Mouse (Mus musculus) CH12.LX (cell line): Measurements from ENCODE around the gene Frmd5. TPM values are rescaled to one million over a fixed set of nuclear protein-coding genes. Genes with fewer than 3 reads are reported as not detected.

Experiments used
- DNase-seq: peaks from one replicate; pipeline ENCODE4 v3.0.0-alpha.2; 2013; ENCODE audit errors: extremely low read depth
- H3K27ac ChIP-seq: 2 replicates; pipeline ENCODE4 v1.5.1; 2012; ENCODE audit warnings: low read depth, mild to moderate bottlenecking, control low read depth, moderate library complexity; ENCODE audit not compliant: insufficient read depth
- H3K27me3 ChIP-seq: replicated peaks from 2 replicates; pipeline ENCODE3; 2012; ENCODE audit warnings: inconsistent platforms
- H3K36me3 ChIP-seq, 2 experiments: replicated peaks in 1 of 2; 2 replicates each; pipeline versions ENCODE3 to v1.6.1; 2012; ENCODE audit warnings: inconsistent platforms in 1 of 2, low read length in 1 of 2, mild to moderate bottlenecking in 1 of 2, mixed read lengths in 1 of 2, moderate library complexity in 1 of 2; ENCODE audit not compliant: control insufficient read depth in 1 of 2, insufficient read depth in 1 of 2
- H3K4me1 ChIP-seq, 2 experiments: 2 replicates each; pipeline ENCODE4 v1.6.1; 2012; ENCODE audit warnings: inconsistent platforms in 1 of 2, moderate library complexity in 1 of 2; ENCODE audit not compliant: insufficient read depth in 2 of 2, control insufficient read depth in 1 of 2
- H3K4me2 ChIP-seq: 2 replicates; pipeline ENCODE4 v1.6.1; 2012; ENCODE audit warnings: low read depth, mild to moderate bottlenecking, control low read depth; ENCODE audit not compliant: poor library complexity, insufficient read depth, severe bottlenecking
- H3K4me3 ChIP-seq, 3 experiments: fragments of 150-350 bp in 1 of 3; sonication (generic) in 1 of 3; replicated peaks in 1 of 3; 2 replicates each; pipeline versions ENCODE3 to v1.5.1; 2011 to 2012; ENCODE audit warnings: low read depth in 2 of 3, low read length in 2 of 3, mild to moderate bottlenecking in 2 of 3, moderate library complexity in 2 of 3, control low read depth in 1 of 3, improper control_type of control experiment in 1 of 3, inconsistent platforms in 1 of 3, mixed read lengths in 1 of 3; ENCODE audit not compliant: poor library complexity in 1 of 3
- H3K79me2 ChIP-seq: replicated peaks from 2 replicates; pipeline ENCODE4 v1.6.1; 2012; ENCODE audit warnings: mild to moderate bottlenecking, moderate library complexity; ENCODE audit not compliant: control insufficient read depth, poor library complexity, insufficient read depth, severe bottlenecking; ENCODE audit errors: extremely low read depth
- H3K9ac ChIP-seq: 2 replicates; pipeline ENCODE4 v1.6.1; 2012; ENCODE audit warnings: low read depth, mild to moderate bottlenecking, control low read depth, moderate library complexity; ENCODE audit not compliant: insufficient read depth
- H3K9me3 ChIP-seq: replicated peaks from 2 replicates; pipeline ENCODE3; 2012; ENCODE audit warnings: low read length, inconsistent platforms, mixed read lengths
- CHD1 ChIP-seq: IDR thresholded peaks from 2 replicates; pipeline ENCODE4 v1.6.1; 2012; ENCODE audit warnings: low read depth, low read length, improper control_type of control experiment, inconsistent platforms
- ELF1 ChIP-seq: IDR thresholded peaks from 2 replicates; pipeline ENCODE4 v1.6.1; 2014; ENCODE audit warnings: low read depth, mild to moderate bottlenecking, inconsistent platforms, low read length, improper control_type of control experiment
- EP300 ChIP-seq: IDR thresholded peaks from 2 replicates; pipeline ENCODE4 v1.6.1; 2011; ENCODE audit warnings: low read length, improper control_type of control experiment
- IRF4 ChIP-seq: IDR thresholded peaks from 2 replicates; pipeline ENCODE4 v1.6.1; 2014; ENCODE audit warnings: low read depth, mild to moderate bottlenecking, inconsistent platforms, low read length, improper control_type of control experiment
- JUND ChIP-seq: conservative IDR thresholded peaks from 2 replicates; pipeline ENCODE4 v1.6.1; 2011; ENCODE audit warnings: low read depth, low read length, improper control_type of control experiment
- KAT2A ChIP-seq: IDR thresholded peaks from 2 replicates; pipeline ENCODE4 v1.6.1; 2012; ENCODE audit warnings: low read length, improper control_type of control experiment, inconsistent platforms; ENCODE audit not compliant: insufficient replicate concordance
- MAX ChIP-seq: IDR thresholded peaks from 2 replicates; pipeline ENCODE4 v1.6.1; 2011; ENCODE audit warnings: low read length, improper control_type of control experiment
- MAZ ChIP-seq: IDR thresholded peaks from 2 replicates; pipeline ENCODE4 v1.6.1; 2012; ENCODE audit warnings: low read depth, mild to moderate bottlenecking, inconsistent platforms, low read length, improper control_type of control experiment, moderate library complexity
- MEF2A ChIP-seq: IDR thresholded peaks from 2 replicates; pipeline ENCODE4 v1.6.1; 2014; ENCODE audit warnings: low read depth, mild to moderate bottlenecking, inconsistent platforms, low read length, improper control_type of control experiment, borderline replicate concordance
- MYC ChIP-seq: IDR thresholded peaks from 2 replicates; pipeline ENCODE4 v1.6.1; 2011; ENCODE audit warnings: low read depth, mild to moderate bottlenecking, improper control_type of control experiment, low read length
- NELFE ChIP-seq: IDR thresholded peaks from 2 replicates; pipeline ENCODE4 v1.6.1; 2011; ENCODE audit warnings: low read depth, low read length, improper control_type of control experiment
- POLR2AphosphoS2 ChIP-seq: IDR thresholded peaks from 2 replicates; pipeline ENCODE4 v1.6.1; 2011; ENCODE audit warnings: low read depth, low read length, improper control_type of control experiment
- RCOR1 ChIP-seq: conservative IDR thresholded peaks from 2 replicates; pipeline ENCODE4 v1.6.1; 2012; ENCODE audit warnings: low read depth, mild to moderate bottlenecking, inconsistent platforms, low read length, improper control_type of control experiment
- TBP ChIP-seq: conservative IDR thresholded peaks from 2 replicates; pipeline ENCODE4 v1.6.1; 2011; ENCODE audit warnings: low read depth, low read length, improper control_type of control experiment
- TCF12 ChIP-seq: IDR thresholded peaks from 2 replicates; pipeline ENCODE4 v1.6.1; 2014; ENCODE audit warnings: low read depth, mild to moderate bottlenecking, inconsistent platforms, low read length, improper control_type of control experiment
- USF2 ChIP-seq: conservative IDR thresholded peaks from 2 replicates; pipeline ENCODE4 v1.6.1; 2011; ENCODE audit warnings: low read depth, low read length, improper control_type of control experiment
- ZC3H11A ChIP-seq: IDR thresholded peaks from 2 replicates; pipeline ENCODE4 v1.6.1; 2012; ENCODE audit warnings: low read depth, mild to moderate bottlenecking, inconsistent platforms, low read length, improper control_type of control experiment
- ZKSCAN1 ChIP-seq: IDR thresholded peaks from 2 replicates; pipeline ENCODE4 v1.6.1; 2012; ENCODE audit warnings: low read depth, inconsistent platforms, low read length, improper control_type of control experiment, borderline replicate concordance
- dilution Hi-C: fragments of 300-500 bp; cut with MboI; formaldehyde crosslinking; loops from 2 replicates; pipeline ENCODE4 v1.14.3; 2020; ENCODE audit warnings: low sequenced_read_pairs; ENCODE audit not compliant: extremely low pct_unique_long_range_greater_than_20kb, extremely low pct_ligation_motif_present
- in situ Hi-C: fragments of 300-500 bp; cut with MboI; formaldehyde crosslinking; loops from 3 replicates; pipeline ENCODE4 v1.14.3; 2019; ENCODE audit warnings: low sequenced_read_pairs, low pct_ligation_motif_present, low pct_unique_long_range_greater_than_20kb, mixed read lengths
- polyA plus RNA-seq: library from polyadenylated mRNA; unstranded; fragments of >175 nt; gene quantifications from 2 replicates; pipeline ENCODE4 v1.2.1, GENCODE M21; 2012; ENCODE audit warnings: low read depth; ENCODE audit not compliant: insufficient read length
- total RNA-seq, 2 experiments: library from RNA; depleted of rRNA; stranded (reverse); fragments of 300-350 nt in 1 of 2; fragments of >200 nt in 1 of 2; gene quantifications; 2 replicates each; pipeline ENCODE4 v1.2.3; 2012 to 2014

The Frmd5 gene
- total and polyA plus RNA-seq, 3 experiments: 1.9 to 3.5 (median 3.2) TPM

- no peak overlapping the region for H3K4me2 ChIP-seq
- dilution Hi-C loops (no loop called here), in situ Hi-C loops (no loop called here)
- no peaks in the 10 kb centered on the region for H3K36me3 ChIP-seq
- no peak overlapping the region for H3K9ac ChIP-seq
- no peak for DNase-seq
- no peaks in the 10 kb centered on the region for H3K9me3 ChIP-seq
- no peak overlapping the region for H3K4me3 ChIP-seq
- no peaks in the 10 kb centered on the region for H3K79me2 ChIP-seq
- H3K27me3 ChIP-seq: no peaks in the 10 kb centered on the region
- no peak for TF ChIP-seq TBP
- TF ChIP-seq ZKSCAN1: no peak
- no peak for TF ChIP-seq POLR2AphosphoS2
- TF ChIP-seq NELFE: no peak
- peaks cover 8 to 19% of the 10 kb centered on the region in 2 experiments; a peak in 3 of 4 replicates for H3K4me1 ChIP-seq
- no peak overlapping the region for H3K27ac ChIP-seq
Observed at GRCm38 (mm10) chr2:121761861-121762260, 45.0 kb downstream of the Frmd5 start.

GRCm38 (mm10) chr2:121761281-121761795, 45.5 kb downstream of the Frmd5 start:
- Histone ChIP-seq H3K9me3 (no peaks in the 10 kb centered on the region), H3K4me2 (no peak overlapping the region), H3K4me1 (peaks cover 8 to 19% of the 10 kb centered on the region in 2 experiments; a peak in 3 of 4 replicates), H3K9ac (no peak overlapping the region), H3K36me3 (no peaks in the 10 kb centered on the region), H3K79me2 (no peaks in the 10 kb centered on the region), H3K27ac (no peak overlapping the region), H3K4me3 (no peak overlapping the region), H3K27me3 (no peaks in the 10 kb centered on the region)
- no peak for DNase-seq
- no peak for TF ChIP-seq KAT2A
- in situ Hi-C loops (no loop called here), dilution Hi-C loops (no loop called here)

DNA sequence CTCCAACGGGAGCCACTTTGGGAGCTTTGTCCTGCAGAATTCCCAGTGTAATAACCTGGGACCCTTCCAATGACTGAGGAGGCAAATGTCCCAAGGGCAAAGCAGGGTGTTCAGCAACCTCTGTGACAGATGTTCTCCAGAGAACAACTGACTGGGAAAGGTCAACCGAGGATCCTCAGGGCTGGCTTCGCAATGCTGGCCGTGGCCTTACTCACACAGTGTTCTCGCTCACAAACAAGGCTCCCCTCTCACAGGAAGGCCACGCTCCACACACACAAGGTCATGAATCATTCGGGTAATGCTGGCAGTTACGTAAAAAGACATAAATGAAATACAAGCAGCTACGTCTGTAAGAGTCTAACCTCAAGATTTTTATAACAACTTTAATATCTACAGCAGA, 46.2 kb downstream of the Frmd5 start:
- in situ Hi-C loops: no loop called here
- no peaks in the 10 kb centered on the region for H3K27me3 ChIP-seq

More for the DNA sequence above, 46.2 kb downstream of the Frmd5 start:
- H3K9me3 ChIP-seq: no peaks in the 10 kb centered on the region
- TF ChIP-seq MAX (no peak), TBP (no peak), NELFE (no peak), MAZ (no peak), MEF2A (no peak), USF2 (no peak), KAT2A (no peak), ELF1 (no peak), MYC (no peak), JUND (no peak), EP300 (no peak), RCOR1 (no peak), ZC3H11A (no peak), POLR2AphosphoS2 (no peak), TCF12 (no peak), CHD1 (no peak), IRF4 (no peak)
- dilution Hi-C loops: no loop called here
- H3K4me2 ChIP-seq: no peak overlapping the region
- H3K4me3 ChIP-seq: no peak overlapping the region
- no peaks in the 10 kb centered on the region for H3K79me2 ChIP-seq
- no peak overlapping the region for H3K27ac ChIP-seq
- no peaks in the 10 kb centered on the region for H3K36me3 ChIP-seq
- no peak overlapping the region for H3K9ac ChIP-seq
- DNase-seq: no peak
- H3K4me1 ChIP-seq: peaks cover 8 to 19% of the 10 kb centered on the region in 2 experiments; a peak in 3 of 4 replicates
